Mouse (Mus musculus): ENCODE measurements at regions not wholly inside any gene's neighbourhood (a gene's known extent, or its start where the extent isn't known, plus 50 kb on each side); places are given as distances from the start of the nearest gene placed in this dataset.

DNA sequence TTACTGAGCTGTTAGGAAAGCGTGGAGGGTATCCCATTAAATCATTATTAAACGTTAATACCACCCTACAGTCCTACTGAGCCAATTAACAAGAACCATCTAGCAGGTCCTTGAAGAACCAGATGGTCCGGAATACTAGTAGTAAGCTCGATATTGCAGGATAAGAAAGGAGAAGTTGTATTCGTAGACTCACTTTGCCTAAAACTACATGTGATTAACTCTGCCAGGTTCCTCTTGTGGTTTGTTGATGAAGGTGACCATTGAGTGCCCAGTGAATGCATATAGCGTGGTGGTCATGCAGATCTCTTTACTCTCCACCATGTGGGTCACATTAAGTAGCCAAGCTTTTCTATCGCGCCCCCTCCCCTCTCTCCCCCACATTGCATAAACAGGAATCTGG is 435.0 kb downstream of the Adgrl2 start:
- no peak for DNase-seq

DNA sequence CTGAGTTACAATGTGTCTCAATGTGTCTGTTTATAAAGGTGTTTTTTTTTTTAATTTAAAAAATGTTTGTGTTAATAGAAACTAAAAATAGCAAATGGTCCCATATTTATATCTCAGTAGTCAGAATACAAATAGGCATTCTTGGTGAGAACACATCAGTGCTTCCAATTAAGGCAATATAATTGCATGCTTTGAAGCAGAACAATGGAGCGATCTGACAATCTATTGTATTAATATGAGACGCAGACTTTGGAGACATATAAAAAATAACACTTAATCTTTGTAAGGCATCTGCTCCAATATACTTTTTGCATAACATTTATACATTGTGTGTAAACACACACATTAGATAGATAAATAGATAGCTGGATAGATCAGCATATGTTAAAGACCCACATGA is 439.6 kb downstream of the Adgrl2 start:
- peak; percentile 81 for DNase-seq

DNA sequence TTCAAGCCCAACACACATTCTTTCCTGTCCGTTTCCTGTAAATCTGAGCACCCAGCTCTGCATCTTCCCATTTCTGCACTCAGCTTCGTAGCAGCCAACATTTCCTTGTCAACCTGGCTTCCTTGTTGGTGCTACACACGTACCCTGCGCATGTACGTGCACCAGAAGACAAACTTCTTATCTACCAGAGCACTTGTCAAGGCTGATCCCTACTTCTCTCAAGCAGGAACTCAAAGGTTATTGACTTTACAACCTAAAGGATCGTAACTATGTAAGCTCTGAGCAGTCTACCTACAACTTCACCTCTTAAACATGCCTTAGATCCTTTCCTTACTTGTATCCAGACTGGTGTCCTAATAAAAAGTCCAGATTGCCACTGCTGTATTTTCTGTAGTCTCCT is 445.4 kb downstream of the Adgrl2 start:
- DNase-seq, result no peak

DNA sequence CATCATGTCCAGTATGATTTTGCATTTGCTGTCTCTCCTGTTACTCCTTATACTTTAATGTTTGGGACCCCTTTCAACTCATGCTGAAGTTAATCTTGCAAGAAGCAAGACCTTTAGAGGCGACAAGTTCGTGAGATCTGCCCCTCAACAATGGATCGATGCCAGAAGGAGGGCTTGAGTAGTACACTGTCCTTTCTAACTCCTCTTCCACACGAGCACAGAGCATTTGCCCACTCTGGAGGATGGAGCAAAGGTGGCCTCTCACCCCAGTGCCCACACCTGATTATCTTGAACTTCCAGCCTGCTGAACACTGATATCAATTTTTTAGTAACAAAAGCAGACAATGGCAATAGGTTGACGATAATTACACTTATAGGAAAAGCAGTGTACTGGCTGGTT is 448.1 kb downstream of the Adgrl2 start:
- DNase-seq, result no peak

DNA sequence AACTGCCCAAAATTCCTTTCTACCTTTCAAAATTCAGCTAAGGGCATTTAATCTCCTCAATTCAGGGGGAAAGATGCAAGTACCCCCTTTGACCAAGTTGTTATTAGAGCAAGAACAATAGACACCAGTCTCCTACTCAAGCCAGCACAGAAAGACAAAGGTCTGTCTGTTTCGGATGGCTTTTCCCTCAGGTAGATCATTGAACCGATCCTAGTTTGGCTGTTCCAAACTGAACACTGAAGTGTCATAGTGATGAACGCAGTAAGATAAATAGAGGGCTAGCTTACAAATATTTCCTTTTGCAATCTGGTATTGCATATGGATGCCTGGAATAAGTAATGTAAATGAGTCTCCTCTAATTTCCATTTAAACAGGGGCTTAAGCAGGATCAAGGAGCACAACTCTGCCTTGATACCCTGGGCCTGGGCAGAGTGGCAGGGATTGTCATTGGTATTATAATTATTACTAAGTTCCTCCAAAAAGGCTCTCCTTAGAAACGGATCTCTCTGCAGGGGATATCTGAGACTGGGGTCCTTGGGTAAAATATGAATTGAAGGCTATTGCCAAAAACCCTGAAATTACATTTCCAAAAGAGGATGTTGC is 452.6 kb downstream of the Adgrl2 start:
- DNase-seq, result no peak

DNA sequence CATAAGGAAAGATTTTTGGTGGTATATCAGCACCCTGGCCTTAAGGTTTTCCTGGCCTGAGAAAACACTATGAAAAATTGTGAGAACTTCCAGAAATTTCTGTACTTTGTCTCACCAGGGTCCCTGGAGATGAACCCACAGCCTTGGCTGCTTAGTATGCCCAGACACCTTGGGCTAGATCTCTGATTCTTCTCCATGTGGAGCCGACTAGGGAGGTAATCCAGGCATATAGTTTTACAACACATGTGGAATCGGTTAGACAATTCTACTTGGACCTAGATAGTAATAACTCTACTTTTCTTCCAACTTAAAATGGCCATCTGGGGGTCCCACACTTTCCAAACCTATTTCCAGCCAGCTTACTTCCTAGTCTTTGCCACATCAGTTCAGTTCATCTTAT is 460.5 kb downstream of the Adgrl2 start:
- DNase-seq, result no peak

DNA sequence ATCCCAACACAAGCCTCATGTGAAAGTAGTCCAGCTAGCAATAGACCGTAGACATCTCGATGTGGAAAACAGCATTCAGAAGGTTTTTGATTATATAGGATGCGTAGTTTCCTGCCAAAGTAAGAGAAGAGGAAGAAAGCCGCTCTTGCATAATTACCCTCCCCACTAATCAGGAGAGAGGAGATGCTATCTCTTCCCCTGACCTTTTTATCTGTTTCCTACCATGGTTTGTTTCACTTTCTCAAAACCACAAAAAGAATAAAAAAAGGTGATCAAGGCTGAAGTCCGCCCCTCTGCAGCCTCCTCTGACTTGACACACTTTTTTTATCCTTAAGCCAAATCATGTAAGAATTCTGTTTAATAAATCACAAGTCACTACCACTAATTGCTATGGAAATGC is 480.0 kb downstream of the Adgrl2 start:
- no peak for DNase-seq

DNA sequence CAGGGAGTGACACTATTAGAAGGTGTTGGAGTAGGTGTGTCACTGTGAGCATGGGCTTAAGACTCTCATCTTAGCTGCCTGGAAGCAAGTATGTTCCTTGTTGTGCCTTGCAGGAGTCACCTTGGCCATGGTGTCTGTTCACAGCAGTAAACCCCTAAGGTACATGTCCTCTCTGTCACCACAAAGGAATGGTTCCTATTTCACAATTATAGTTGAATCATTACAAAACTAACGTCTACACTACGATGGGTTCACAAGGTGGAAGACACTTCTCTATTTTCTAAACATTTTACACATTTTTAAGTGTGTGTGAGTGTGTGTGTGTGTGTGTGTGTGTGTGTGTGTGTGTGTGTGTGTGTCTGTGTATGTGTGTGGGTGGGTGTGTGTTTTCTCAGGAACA is 485.4 kb downstream of the Adgrl2 start:
- no peak for DNase-seq

DNA sequence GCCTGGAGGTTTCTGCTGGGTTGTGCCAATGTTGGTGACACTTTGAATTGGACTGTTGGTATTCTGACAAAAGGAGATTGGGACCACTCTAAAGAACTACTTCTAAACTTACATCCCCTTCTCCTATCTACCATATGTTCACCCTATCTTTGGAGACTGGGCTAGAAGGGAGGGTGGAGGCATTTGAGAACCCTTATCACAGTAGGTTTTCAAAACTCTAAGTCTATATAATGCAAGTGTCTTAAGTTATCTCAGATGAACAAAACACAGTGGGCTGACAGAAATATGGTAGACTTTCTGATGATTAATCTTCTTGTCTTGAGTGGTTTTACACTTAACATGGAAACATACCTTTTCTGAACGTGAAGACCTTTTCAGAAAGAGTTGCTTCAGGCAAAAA is 486.9 kb downstream of the Adgrl2 start:
- DNase-seq, result no peak

DNA sequence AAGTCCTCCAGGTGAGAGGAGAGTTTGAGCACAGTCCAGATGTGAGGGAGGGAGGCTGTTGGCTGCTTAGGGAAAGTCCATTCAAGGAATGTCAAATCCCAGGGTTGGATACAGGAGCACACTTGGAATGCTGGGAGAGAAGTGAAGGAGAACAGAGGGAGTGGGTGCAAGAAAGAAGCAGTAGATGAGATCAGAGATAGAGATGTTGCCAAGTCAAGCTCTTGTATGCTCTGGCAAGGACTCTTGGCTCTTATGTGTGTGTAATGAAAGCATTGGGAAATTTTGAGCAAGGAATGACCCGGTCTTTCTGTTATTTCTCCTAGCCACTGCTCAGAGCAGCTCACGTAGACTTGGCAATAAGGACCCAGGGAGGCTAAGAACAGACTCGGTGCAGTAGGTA is 488.6 kb downstream of the Adgrl2 start:
- no peak for DNase-seq

DNA sequence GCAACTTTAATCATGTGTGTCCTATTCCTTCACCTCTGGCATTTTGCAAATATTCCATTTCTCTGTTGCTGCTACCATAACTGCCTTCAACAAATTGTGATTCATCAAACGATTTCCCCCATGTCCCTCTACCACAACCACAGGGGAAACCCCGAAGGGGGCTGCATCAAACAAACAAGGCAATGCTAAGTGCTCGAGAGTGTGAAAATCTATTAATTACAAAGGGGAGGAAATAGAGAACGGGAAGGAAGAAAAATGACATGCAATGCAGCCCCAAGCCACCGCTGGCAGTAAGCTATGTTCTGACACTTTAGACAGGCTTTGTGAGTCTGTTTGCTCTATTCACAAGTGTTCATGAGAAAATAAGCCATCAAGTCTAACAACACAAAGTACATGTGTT is 493.7 kb downstream of the Adgrl2 start:
- DNase-seq, result no peak

DNA sequence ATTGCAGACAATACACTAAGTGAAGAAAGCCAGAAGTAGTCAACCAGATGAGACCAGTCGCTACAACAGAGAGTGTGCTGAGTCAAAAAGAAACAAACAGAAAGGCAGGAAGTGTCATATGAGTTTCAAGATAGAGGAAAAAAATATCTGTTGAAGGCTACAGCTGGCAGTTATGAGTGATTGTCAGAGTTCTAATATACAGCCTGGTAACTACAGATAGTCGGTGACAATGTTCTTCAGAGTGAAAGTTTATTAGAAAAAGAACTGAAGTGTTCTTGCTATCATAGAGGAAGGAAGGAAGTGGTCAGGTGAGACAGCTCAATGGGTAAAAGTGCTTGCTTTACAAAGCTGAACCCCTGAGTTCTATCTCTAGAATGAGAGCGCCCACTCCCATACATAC is 499.1 kb downstream of the Adgrl2 start:
- DNase-seq, result no peak

DNA sequence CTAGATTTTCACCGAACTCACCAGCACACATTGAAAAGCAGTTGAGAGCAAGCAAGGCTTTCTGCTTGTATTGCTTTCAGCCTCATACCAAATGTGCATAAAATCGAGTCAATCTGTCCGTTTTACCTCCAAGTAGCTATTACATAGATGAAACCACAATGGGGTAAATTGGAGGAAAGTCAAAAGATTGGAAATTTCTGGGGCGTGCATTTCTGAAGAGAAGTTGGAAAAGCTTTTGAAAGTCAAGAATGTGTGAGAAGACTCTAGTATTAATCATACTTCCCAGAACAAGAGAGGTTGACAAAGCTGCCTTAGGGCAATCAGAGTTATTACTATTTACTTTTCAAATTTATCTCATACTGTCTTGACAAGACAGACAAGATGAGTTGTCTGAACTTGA is 501.2 kb downstream of the Adgrl2 start:
- DNase-seq, result no peak

DNA sequence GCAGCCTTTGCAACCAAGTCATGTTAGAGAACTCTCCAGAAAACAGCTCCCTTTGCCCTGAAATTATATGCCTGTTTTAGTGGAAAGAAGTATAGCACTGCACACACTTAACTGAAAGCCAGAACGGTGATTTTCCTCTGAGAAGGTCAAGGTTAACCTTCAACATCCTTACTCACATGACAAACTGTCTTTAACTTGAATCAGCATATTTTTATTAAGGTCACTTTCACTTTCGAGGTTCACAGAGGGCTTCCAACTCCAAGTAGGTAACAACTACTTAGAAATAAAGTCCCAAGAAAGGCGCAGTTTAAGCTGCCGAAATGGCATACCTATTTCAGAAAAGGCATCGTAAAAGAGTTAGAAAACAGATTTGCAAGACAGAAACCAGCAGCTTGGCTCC is 502.4 kb downstream of the Adgrl2 start:
- no peak for DNase-seq

DNA sequence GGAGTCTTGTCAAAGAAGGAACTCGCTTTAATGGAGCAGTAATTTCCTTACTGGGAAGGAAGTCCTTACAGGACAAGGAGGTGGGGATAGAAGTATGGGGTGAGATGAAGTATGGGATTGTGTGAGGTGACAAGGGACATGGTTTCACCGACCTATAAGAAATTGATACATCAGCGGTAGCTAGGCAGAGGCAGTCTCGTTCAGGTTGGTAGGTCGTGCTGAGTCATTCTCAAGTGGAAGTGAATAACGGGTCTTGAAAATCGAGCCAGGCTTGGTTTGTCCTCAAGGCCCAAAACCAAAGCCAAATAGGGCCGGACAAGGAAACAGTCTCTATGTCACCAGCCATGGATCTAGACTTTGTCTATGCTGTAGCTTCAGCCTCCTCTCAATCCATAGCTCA is 514.5 kb downstream of the Adgrl2 start:
- DNase-seq, result no peak

DNA sequence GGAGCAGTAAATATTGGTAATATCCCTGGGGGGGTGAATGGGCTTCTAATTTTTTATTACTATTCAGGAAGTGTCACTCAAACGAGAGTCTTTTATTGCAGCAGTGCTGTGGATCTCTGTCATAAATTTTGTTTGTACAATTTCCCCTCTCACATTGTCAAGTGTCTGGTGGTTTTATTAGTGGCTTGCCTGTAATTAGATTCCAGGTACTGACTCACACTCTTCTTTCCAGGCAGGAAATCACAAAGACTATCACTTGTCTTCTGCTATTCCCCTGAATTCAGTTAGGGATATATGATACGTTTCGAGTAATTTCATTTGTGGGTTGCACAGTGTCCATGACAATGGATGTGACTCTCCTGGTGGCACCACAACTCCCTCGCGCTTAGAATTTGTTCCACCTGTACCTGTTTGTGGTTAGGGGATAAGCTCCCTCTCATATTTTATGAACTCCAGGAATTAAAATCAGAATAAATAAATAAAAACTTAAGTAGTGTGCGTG is 517.4 kb downstream of the Adgrl2 start:
- DNase-seq, result no peak

DNA sequence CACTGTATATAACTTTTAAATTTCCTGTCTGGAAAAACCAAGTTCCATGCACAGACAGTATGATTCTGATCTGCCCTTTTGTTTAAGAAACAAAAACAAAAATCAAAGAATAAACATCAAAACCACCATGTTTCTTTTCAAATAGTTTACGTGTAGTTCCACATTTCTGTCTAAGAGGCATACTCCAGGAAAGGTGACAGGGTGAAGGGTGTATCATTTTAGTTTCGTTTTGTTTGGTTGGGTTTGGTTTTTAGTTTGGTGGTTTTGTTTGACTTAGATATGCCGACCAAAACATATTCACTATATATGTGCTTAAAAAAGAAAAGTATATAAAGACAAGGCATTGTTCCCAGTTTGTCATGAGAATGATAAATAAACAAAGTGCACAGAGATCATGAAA is 524.9 kb downstream of the Adgrl2 start:
- no peak for DNase-seq

DNA sequence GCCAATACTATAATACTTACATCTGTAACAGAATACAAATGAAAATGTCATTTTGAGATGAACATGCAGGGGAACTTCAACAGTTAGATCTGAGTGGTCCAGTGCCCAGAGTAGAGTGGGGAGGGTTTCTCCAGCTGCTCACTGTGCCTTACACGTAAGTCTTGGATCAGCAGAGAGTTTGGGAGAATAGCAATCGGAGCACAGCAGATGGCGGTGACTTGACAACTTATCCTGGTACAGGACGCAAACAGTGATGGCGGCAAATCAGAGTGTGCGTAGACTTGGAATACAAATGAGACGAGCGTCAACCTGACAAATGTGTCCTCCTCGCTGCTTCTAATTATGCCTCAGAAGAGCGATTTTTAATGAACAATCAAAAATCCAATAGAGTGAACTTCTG is 527.6 kb downstream of the Adgrl2 start:
- DNase-seq, result no peak

DNA sequence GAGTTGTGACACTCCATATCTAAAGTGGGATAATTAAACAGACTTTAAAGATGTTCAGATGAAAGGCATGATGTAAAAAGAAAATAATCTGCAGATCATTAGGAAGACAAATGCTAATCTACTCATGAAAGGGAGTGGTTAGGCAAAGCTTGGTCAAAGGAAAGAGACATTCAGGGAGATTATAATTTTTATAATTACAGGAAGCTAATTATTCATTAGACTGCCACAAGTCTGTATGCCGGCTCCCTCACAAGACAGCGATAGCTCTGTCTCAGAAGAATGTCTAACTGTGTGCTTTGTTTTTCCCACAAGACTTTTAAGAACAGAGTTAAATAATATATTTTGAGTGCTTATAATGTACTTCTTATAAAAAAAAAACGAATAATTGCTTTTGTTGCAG is 541.5 kb downstream of the Adgrl2 start:
- DNase-seq, result peak; percentile 69

DNA sequence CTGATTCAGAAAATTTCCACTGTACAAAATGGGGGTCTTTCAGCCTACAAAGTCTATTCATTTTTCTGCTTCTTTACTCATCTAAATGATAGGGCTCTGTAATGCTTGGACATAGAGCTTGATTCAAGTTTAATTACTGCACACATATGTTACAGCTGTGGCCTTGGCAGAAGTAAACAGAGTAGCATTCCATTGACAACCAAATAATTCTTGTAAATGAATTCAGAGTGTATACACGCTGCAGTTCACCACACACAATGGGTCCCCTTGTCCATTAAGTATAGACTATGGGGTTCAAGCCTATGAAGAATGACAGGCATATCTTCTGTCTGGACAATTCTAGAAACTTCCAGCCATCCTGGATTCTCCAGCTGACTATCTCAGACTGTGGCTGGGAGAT is 541.9 kb downstream of the Adgrl2 start:
- DNase-seq, result no peak

DNA sequence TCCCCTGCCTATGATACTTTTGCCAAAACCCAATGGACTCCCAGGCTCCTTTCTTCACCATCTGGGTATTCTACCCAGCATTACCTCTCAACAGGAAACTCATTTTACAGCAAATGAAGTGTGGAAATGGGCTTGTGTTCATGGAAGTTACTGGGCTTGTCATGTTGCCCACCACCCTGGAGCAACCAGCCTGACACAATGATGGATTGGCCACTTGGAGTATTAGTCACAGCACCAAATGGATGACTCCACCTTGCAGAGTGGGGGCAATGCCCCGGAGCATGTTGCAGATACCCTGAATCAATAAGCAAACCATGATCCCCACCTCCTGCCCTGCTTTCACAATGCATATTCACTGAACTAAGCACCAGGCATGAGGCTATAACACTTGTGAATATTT is 543.5 kb downstream of the Adgrl2 start:
- no peak for DNase-seq

DNA sequence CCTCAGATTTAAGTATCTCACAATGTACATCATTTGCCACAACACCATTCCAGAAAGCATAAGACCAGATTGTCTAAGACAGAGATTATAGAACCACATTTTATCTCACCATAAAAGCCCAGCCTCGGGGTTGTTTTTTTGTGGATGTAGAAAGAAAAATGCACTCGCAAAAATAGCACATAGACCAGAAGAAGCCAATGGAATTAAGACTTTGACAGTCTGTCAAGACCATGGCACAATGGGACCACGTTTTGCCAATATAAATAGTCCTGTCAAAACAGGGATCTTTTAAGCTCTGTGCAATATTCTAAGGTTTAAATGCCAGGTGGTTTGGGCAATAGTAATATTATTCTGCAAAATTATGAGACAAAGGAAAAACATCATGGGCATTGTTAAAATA is 547.3 kb downstream of the Adgrl2 start:
- no peak for DNase-seq

DNA sequence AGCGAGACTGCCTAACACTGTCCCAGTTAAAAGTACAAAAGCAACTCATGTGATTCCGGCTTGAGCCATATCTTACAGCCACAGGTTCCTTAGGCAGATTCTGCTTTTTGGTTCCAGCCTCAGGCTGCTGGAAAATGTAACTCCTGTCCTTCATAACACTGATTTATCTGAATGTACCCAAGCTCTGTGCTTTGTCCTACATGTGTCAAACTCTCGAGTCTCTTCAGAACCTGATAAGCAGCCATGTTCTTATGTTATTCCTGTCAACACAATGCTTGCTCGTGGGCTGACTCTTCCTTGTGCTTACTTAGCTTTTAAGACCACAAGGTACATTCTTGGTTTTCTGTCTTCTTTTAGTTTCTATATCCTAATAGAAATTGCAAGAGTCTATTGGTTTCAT is 556.3 kb downstream of the Adgrl2 start:
- no peak for DNase-seq

DNA sequence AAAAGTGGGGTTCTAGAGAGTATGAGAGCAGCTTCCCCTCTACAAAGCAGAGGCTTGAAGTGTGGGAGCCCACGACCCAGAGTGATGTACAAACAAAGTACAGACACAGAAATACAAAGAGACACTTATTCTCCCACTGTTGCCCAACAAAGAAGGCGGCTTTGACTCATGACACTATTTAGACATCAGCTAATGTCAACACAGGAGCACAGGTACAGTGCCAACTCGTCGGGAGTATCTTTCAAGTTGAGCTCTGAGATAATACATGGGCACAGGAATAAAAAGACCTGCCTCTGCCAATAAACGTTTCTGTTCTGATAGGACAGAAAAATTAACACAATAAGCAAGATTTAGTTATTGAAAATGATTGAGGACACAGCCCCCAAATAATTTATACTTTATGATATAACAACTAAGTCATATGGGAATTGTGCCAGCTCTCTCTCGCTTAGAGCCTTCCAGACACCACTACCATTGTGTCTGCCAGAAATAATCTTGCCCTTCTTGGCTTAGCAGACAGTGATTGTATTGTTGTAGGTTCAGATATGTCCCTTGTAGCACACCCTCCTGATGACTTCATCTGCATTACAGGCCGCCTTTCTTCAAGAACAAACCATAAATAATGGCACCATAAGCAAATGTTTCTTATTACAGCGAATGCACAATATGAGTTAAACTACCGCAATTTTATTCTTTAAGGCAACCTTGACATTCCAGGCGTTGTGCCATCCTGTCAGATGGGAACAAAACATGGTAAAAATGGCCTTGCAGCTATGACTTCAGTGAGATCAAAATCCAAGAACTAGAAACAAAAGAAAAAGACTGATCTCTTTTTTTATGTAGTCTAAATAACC is 561.1 kb downstream of the Adgrl2 start:
- DNase-seq, result no peak

DNA sequence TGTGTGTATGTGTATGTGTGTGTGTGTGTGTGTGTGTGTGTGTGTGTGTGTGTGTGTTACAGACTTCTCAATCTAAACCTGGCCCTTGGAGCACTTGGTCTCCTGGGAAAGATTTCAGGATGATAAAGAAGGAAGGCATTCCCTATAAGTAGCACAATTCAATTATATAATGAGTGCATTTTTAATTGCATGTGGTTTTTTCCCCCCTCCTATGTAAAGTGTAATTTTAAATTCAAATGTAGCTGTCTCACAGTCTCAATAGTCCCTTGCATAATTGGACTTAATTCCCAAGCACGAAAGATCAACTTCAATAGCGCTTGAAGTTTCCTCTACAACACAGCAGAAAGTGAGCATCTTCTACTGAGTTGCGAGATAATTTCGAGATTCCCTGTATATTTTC is 566.3 kb downstream of the Adgrl2 start:
- DNase-seq, result no peak

Data from retina, postnatal 1 day (tissue).